Mouse (Mus musculus) neural tube, embryonic 12.5 days (tissue): Measurements from ENCODE around the gene Moap1. TPM values are rescaled to one million over a fixed set of nuclear protein-coding genes. Genes with fewer than 3 reads are reported as not detected.

Experiments used
- ATAC-seq: fragments of 200-750 bp; cut with Nextera tagmentation; 2 replicates; pipeline ENCODE4 v1.8.0; 2017; ENCODE audit warnings: low read depth, mild to moderate bottlenecking, moderate TSS enrichment, moderate library complexity; ENCODE audit not compliant: low FRiP score
- H3K27ac ChIP-seq: fragments of 300-500 bp; sonication (generic); 2 replicates; pipeline ENCODE4 v1.5.1; 2016
- H3K27me3 ChIP-seq: fragments of 300-500 bp; sonication (generic); replicated peaks from 2 replicates; pipeline ENCODE4 v1.6.1; 2016; ENCODE audit warnings: mild to moderate bottlenecking
- H3K36me3 ChIP-seq: fragments of 300-500 bp; sonication (generic); 2 replicates; pipeline ENCODE4 v1.6.1; 2016; ENCODE audit warnings: mild to moderate bottlenecking
- H3K4me1 ChIP-seq: fragments of 300-500 bp; sonication (generic); 2 replicates; pipeline ENCODE4 v1.6.1; 2016
- H3K4me2 ChIP-seq: fragments of 300-500 bp; sonication (generic); replicated peaks from 2 replicates; pipeline ENCODE4 v1.6.1; 2016; ENCODE audit warnings: mild to moderate bottlenecking
- H3K4me3 ChIP-seq: fragments of 300-500 bp; sonication (generic); 2 replicates; pipeline ENCODE4 v1.5.1; 2016
- H3K9ac ChIP-seq: fragments of 300-500 bp; sonication (generic); 2 replicates; pipeline ENCODE4 v1.6.1; 2016; ENCODE audit warnings: mild to moderate bottlenecking
- H3K9me3 ChIP-seq: fragments of 300-500 bp; sonication (generic); 2 replicates; pipeline ENCODE4 v1.6.1; 2016; ENCODE audit warnings: mild to moderate bottlenecking
- WGBS: fragments of 180-500 bp; shearing (Covaris S2); methylation state at CpG from one replicate; pipeline ENCODE4 v1.1.7; 2016; 5-methylcytosine and 5-hydroxymethylcytosine counted together
- polyA plus RNA-seq: library from polyadenylated mRNA; unstranded; fragments of >200 nt; fragmentation: Nextera tagmentation; extraction: Ambion mirVana; gene quantifications from 2 replicates; pipeline ENCODE4 v1.2.1, GENCODE M21; 2016

Moap1 gene
- polyA plus RNA-seq = 38.4 and 42.9 TPM in 2 replicates

- peak; percentile 99 for ATAC-seq
- Histone ChIP-seq H3K9ac (peak within 1 kb of the TSS; percentile 90), H3K36me3 (0 out of 2 replicates have a peak, but pooled peaks cover 1% of the 10 kb centered on the region), H3K27ac (peak within 1 kb of the TSS; percentile 88), H3K4me3 (peak within 1 kb of the TSS; percentile 90), H3K27me3 (no peaks in the 10 kb centered on the region), H3K9me3 (no peaks in the 10 kb centered on the region), H3K4me2 (peak within 1 kb of the TSS; percentile 88), H3K4me1 (peaks cover 20% of the 10 kb centered on the region)
- under 1% methylated on average over 63 of the region's 63 CpGs for WGBS
Measured at GRCm38 (mm10) chr12:102743589-102744574, at the start of gene Moap1, which contains the start of gene Tmem251. Gene Moap1, minus strand, starts transcription at chr12:102743661. Gene Tmem251, plus strand, starts transcription at chr12:102743762.

GRCm38 (mm10) chr12:102787927-102788326 lies 44.5 kb upstream of the Moap1 start:
- H3K4me2 ChIP-seq = no peak overlapping the region
- H3K9me3 ChIP-seq = no peaks in the 10 kb centered on the region
- 91% methylated on average over 7 of the region's 7 CpGs for WGBS
- no peaks in the 10 kb centered on the region for H3K4me1 ChIP-seq
- no peaks in the 10 kb centered on the region for H3K27me3 ChIP-seq
- peaks cover 59% of the 10 kb centered on the region for H3K36me3 ChIP-seq
- no peak overlapping the region for H3K9ac ChIP-seq
- H3K4me3 ChIP-seq = no peak overlapping the region
- H3K27ac ChIP-seq = no peak overlapping the region
- ATAC-seq = no peak

- Histone ChIP-seq H3K36me3 (peaks cover 45% of the 10 kb centered on the region), H3K4me3 (no peak overlapping the region), H3K4me2 (no peak overlapping the region), H3K4me1 (no peaks in the 10 kb centered on the region), H3K9me3 (no peaks in the 10 kb centered on the region), H3K27ac (no peak overlapping the region), H3K27me3 (no peaks in the 10 kb centered on the region), H3K9ac (no peak overlapping the region)
- 72% methylated on average over 5 of the region's 5 CpGs for WGBS
- ATAC-seq = no peak
Measured at GRCm38 (mm10) chr12:102785593-102785985, 42.1 kb upstream of the Moap1 start.

GRCm38 (mm10) chr12:102784899-102785592 lies 41.6 kb upstream of the Moap1 start:
- H3K36me3 ChIP-seq = peaks cover 40% of the 10 kb centered on the region

GRCm38 (mm10) chr12:102782841-102783240 lies 39.4 kb upstream of the Moap1 start:
- no peak overlapping the region for H3K9ac ChIP-seq
- WGBS = 98% methylated on average over 5 of the region's 5 CpGs
- no peak overlapping the region for H3K4me3 ChIP-seq
- H3K36me3 ChIP-seq = peaks cover 29% of the 10 kb centered on the region
- ATAC-seq = no peak
- H3K9me3 ChIP-seq = no peaks in the 10 kb centered on the region
- H3K4me2 ChIP-seq = no peak overlapping the region
- H3K4me1 ChIP-seq = no peaks in the 10 kb centered on the region
- H3K27ac ChIP-seq = no peak overlapping the region
- H3K27me3 ChIP-seq = no peaks in the 10 kb centered on the region

More at GRCm38 (mm10) chr12:102784899-102785592, 41.6 kb upstream of the Moap1 start:
- Histone ChIP-seq H3K9me3 (no peaks in the 10 kb centered on the region), H3K4me2 (no peak overlapping the region), H3K4me1 (no peaks in the 10 kb centered on the region), H3K4me3 (no peak overlapping the region), H3K27me3 (no peaks in the 10 kb centered on the region), H3K9ac (no peak overlapping the region), H3K27ac (no peak overlapping the region)
- ATAC-seq = no peak
- 88% methylated on average over 19 of the region's 19 CpGs for WGBS

GRCm38 (mm10) chr12:102779452-102779851 lies 36.0 kb upstream of the Moap1 start:
- Histone ChIP-seq H3K27ac (no peak overlapping the region), H3K4me3 (no peak overlapping the region), H3K9me3 (no peaks in the 10 kb centered on the region), H3K36me3 (peaks cover 42% of the 10 kb centered on the region), H3K4me1 (no peaks in the 10 kb centered on the region), H3K4me2 (no peak overlapping the region), H3K27me3 (no peaks in the 10 kb centered on the region), H3K9ac (no peak overlapping the region)
- ATAC-seq = no peak
- 49% methylated on average over 3 of the region's 3 CpGs for WGBS

GRCm38 (mm10) chr12:102778151-102778550 lies 34.7 kb upstream of the Moap1 start:
- Histone ChIP-seq H3K9ac (no peak overlapping the region), H3K27me3 (no peaks in the 10 kb centered on the region), H3K36me3 (peaks cover 48% of the 10 kb centered on the region), H3K4me3 (no peak overlapping the region), H3K9me3 (no peaks in the 10 kb centered on the region), H3K4me1 (no peaks in the 10 kb centered on the region), H3K27ac (no peak overlapping the region), H3K4me2 (no peak overlapping the region)
- WGBS = 90% methylated on average over 5 of the region's 5 CpGs
- ATAC-seq = no peak

GRCm38 (mm10) chr12:102776035-102776434 lies 32.6 kb upstream of the Moap1 start:
- H3K4me2 ChIP-seq = no peak overlapping the region
- no peak for ATAC-seq
- peaks cover 63% of the 10 kb centered on the region for H3K36me3 ChIP-seq
- WGBS = 94% methylated on average over 14 of the region's 14 CpGs
- no peak overlapping the region for H3K4me3 ChIP-seq
- no peak overlapping the region for H3K9ac ChIP-seq
- no peaks in the 10 kb centered on the region for H3K9me3 ChIP-seq
- no peaks in the 10 kb centered on the region for H3K4me1 ChIP-seq
- H3K27me3 ChIP-seq = no peaks in the 10 kb centered on the region
- no peak overlapping the region for H3K27ac ChIP-seq

- no peak for ATAC-seq
- Histone ChIP-seq H3K27me3 (no peaks in the 10 kb centered on the region), H3K9me3 (no peaks in the 10 kb centered on the region), H3K27ac (no peak overlapping the region), H3K4me1 (no peaks in the 10 kb centered on the region), H3K4me3 (no peak overlapping the region), H3K4me2 (no peak overlapping the region), H3K9ac (no peak overlapping the region), H3K36me3 (peaks cover 91% of the 10 kb centered on the region)
- WGBS = 95% methylated on average over 5 of the region's 5 CpGs
Measured at GRCm38 (mm10) chr12:102772676-102773075, 29.2 kb upstream of the Moap1 start.

GRCm38 (mm10) chr12:102771601-102772000 lies 28.1 kb upstream of the Moap1 start:
- Histone ChIP-seq H3K4me3 (no peak overlapping the region), H3K9ac (no peak overlapping the region), H3K9me3 (no peaks in the 10 kb centered on the region), H3K27ac (no peak overlapping the region), H3K4me1 (no peaks in the 10 kb centered on the region), H3K4me2 (no peak overlapping the region), H3K36me3 (peaks cover 90% of the 10 kb centered on the region), H3K27me3 (no peaks in the 10 kb centered on the region)
- 95% methylated on average over 8 of the region's 8 CpGs for WGBS
- ATAC-seq = no peak

GRCm38 (mm10) chr12:102769000-102769399 lies 25.5 kb upstream of the Moap1 start:
- no peak for ATAC-seq
- no peak overlapping the region for H3K9ac ChIP-seq
- H3K9me3 ChIP-seq = no peaks in the 10 kb centered on the region
- H3K4me1 ChIP-seq = no peaks in the 10 kb centered on the region
- no peak overlapping the region for H3K27ac ChIP-seq
- no peak overlapping the region for H3K4me2 ChIP-seq
- peaks cover 79% of the 10 kb centered on the region for H3K36me3 ChIP-seq
- 95% methylated on average over 4 of the region's 4 CpGs for WGBS
- H3K4me3 ChIP-seq = no peak overlapping the region
- H3K27me3 ChIP-seq = no peaks in the 10 kb centered on the region

GRCm38 (mm10) chr12:102763696-102764095 lies 20.2 kb upstream of the Moap1 start:
- peaks cover 41% of the 10 kb centered on the region for H3K36me3 ChIP-seq

More at GRCm38 (mm10) chr12:102763696-102764095, 20.2 kb upstream of the Moap1 start:
- no peak for ATAC-seq
- H3K9me3 ChIP-seq = no peaks in the 10 kb centered on the region
- H3K4me3 ChIP-seq = no peak overlapping the region
- no peak overlapping the region for H3K4me2 ChIP-seq
- no peak overlapping the region for H3K9ac ChIP-seq
- H3K27me3 ChIP-seq = no peaks in the 10 kb centered on the region
- peaks cover 8% of the 10 kb centered on the region for H3K4me1 ChIP-seq
- no peak overlapping the region for H3K27ac ChIP-seq
